Mouse (Mus musculus) hindbrain, embryonic 12.5 days (tissue): ENCODE measurements around the gene Suds3. TPM values are rescaled to one million over a fixed set of nuclear protein-coding genes. Genes with fewer than 3 reads are reported as not detected.

Experiments
- ATAC-seq: fragments of 200-750 bp; cut with Nextera tagmentation; 2 replicates; pipeline ENCODE4 v1.8.0; 2017; ENCODE audit warnings: moderate TSS enrichment; ENCODE audit not compliant: low FRiP score
- H3K27ac ChIP-seq: fragments of 300-500 bp; sonication (generic); 2 replicates; pipeline ENCODE4 v1.5.1; 2016; ENCODE audit warnings: mild to moderate bottlenecking
- H3K27me3 ChIP-seq: fragments of 300-500 bp; sonication (generic); 2 replicates; pipeline ENCODE4 v1.6.1; 2016; ENCODE audit warnings: mild to moderate bottlenecking
- H3K36me3 ChIP-seq: fragments of 300-500 bp; sonication (generic); 2 replicates; pipeline ENCODE4 v1.6.1; 2016; ENCODE audit warnings: mild to moderate bottlenecking
- H3K4me1 ChIP-seq: fragments of 300-500 bp; sonication (generic); 2 replicates; pipeline ENCODE4 v1.6.1; 2016
- H3K4me2 ChIP-seq: fragments of 300-500 bp; sonication (generic); replicated peaks from 2 replicates; pipeline ENCODE4 v1.6.1; 2016; ENCODE audit warnings: mild to moderate bottlenecking
- H3K4me3 ChIP-seq: fragments of 300-500 bp; sonication (generic); 2 replicates; pipeline ENCODE4 v1.5.1; 2016; ENCODE audit warnings: mild to moderate bottlenecking
- H3K9ac ChIP-seq: fragments of 300-500 bp; sonication (generic); 2 replicates; pipeline ENCODE4 v1.6.1; 2016; ENCODE audit warnings: mild to moderate bottlenecking, moderate library complexity
- H3K9me3 ChIP-seq: fragments of 300-500 bp; sonication (generic); replicated peaks from 2 replicates; pipeline ENCODE4 v1.6.1; 2016; ENCODE audit warnings: mild to moderate bottlenecking
- WGBS: fragments of 180-500 bp; shearing (Covaris S2); methylation state at CpG from one replicate; pipeline ENCODE4 v1.1.7; 2016; 5-methylcytosine and 5-hydroxymethylcytosine counted together
- polyA plus RNA-seq: library from polyadenylated mRNA; unstranded; fragments of >200 nt; fragmentation: Nextera tagmentation; extraction: Ambion mirVana; gene quantifications from 2 replicates; pipeline ENCODE4 v1.2.1, GENCODE M21; 2016

Gene Suds3
- polyA plus RNA-seq, 1 experiment from 2014 or later = 118 TPM

DNA sequence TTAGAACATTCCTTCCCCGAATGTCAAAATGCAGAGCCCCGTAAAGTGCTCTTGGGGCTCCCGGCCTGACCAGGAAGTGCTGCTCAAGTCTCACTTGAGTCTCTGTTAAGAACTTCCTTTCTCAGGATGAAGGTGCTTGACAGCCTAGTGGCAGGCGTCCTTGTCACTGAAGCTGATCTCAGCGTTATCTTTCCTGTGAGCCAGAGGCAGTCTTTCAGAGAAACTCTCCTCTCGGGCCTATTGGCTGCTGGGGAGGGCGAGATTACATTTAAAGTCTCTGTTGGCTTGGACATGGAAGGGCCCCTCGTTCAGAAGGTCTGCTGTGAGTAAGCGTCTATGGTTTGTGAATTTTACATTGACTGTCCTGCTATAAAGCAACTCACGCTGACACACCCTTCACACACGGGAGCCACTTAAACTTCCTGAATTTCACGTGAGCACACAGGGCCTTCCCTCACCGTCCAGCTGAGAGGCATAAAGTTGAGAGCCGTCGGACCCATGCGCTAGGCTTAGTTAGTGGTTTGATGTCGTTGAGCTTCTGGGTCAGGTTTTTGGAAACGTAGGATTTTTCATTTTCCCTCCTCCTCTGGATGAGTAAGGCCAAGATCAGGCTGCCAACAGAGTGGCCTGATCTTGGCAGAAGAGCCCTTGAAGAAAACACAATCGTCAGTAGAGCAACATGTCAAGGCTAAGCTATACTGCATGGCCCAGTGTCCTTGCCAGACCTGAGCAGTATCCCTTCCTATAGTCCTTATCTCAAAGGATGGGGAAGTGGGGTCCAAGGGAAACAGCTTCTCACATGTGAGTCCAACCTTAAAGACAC lies 18.4 kb upstream of the Suds3 start:
- no peak overlapping the region for H3K27ac ChIP-seq
- H3K9ac ChIP-seq = no peak overlapping the region
- H3K27me3 ChIP-seq = no peaks in the 10 kb centered on the region
- H3K4me3 ChIP-seq = no peak overlapping the region
- H3K4me1 ChIP-seq = peaks cover 14% of the 10 kb centered on the region
- no peaks in the 10 kb centered on the region for H3K9me3 ChIP-seq
- no peak overlapping the region for H3K4me2 ChIP-seq
- ATAC-seq = no peak
- 85% methylated on average over 19 of the region's 19 CpGs for WGBS
- H3K36me3 ChIP-seq = no peaks in the 10 kb centered on the region

DNA sequence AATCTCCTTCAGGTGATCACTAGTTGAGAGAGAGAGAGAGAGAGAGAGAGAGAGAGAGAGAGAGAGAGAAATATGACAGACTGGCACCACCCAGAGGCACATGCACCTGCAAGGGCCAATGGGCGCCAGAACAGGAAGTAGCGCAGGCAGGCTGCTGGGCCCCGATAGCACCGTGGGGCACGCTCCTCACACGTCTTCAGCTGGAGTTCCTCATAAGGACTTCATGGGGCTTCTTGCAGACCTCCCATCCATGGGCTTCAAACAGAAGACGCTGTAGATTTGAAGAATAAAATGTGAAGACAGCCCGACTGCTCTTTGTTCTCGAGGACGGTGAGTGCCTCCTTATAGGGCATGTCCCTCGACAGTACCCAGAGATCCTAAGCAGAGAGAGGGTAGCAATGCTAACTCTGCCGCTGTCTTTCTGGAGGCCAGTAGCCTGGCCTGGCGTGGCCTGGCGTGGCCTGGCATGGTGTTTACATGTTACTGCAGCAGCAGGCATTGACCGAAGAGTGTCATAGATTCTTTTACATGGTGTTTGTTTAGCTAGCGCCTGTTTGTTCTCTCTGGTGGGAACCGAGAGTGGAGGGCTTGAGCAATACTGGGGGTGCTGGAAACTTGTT lies 17.6 kb upstream of the Suds3 start:
- Histone ChIP-seq H3K27ac (no peak overlapping the region), H3K4me3 (no peak overlapping the region), H3K36me3 (no peaks in the 10 kb centered on the region), H3K9ac (no peak overlapping the region), H3K4me1 (peaks cover 14% of the 10 kb centered on the region), H3K9me3 (no peaks in the 10 kb centered on the region), H3K27me3 (no peaks in the 10 kb centered on the region), H3K4me2 (no peak overlapping the region)
- WGBS = 86% methylated on average over 17 of the region's 17 CpGs
- ATAC-seq = no peak

DNA sequence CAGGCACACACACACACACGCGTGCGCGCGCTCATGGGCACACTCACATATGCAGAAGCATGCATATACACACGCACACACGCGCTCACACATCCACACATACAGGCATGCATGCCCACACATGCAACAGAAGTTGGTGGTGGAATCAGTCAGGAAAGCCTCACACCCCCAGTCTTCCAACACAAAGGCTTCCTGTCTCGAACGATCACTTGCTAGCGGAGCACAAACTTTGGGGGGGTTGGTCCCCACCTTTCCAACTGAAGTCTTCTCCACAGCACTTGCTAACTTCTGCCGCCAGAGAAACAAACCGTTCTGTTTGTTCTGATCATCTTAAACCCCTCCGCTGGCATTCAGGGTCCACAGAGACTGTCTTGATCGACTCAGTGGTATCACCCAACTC lies 14.8 kb upstream of the Suds3 start:
- Histone ChIP-seq H3K9ac (no peak overlapping the region), H3K4me2 (no peak overlapping the region), H3K9me3 (no peaks in the 10 kb centered on the region), H3K36me3 (no peaks in the 10 kb centered on the region), H3K27ac (no peak overlapping the region), H3K27me3 (no peaks in the 10 kb centered on the region), H3K4me3 (no peak overlapping the region), H3K4me1 (peaks cover 8% of the 10 kb centered on the region)
- 92% methylated on average over 15 of the region's 15 CpGs for WGBS
- ATAC-seq = no peak

DNA sequence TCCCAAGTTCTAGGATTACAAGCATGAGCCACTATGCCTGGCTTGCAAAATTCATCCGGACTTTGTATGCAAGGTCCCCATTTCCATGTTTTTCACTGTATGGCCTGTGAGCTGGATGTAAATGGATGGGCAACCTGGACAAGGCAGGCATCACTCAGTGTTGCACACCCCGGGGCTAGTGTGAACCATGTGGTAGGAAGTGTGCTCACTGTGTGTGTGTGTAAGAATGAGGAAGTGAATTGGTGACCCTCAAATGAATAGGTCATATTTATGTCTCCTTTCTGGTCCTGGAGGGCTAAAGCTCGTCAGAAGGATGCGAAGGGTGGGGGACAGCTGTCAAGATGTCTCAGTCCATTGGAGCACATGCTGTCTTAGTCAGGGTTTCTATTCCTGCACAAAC lies 11.1 kb upstream of the Suds3 start:
- Histone ChIP-seq H3K4me2 (no peak overlapping the region), H3K4me3 (no peak overlapping the region), H3K27me3 (peaks cover 7% of the 10 kb centered on the region; the same call in 1 of the 2 replicates), H3K9ac (no peak overlapping the region), H3K27ac (no peak overlapping the region), H3K9me3 (no peaks in the 10 kb centered on the region), H3K4me1 (no peaks in the 10 kb centered on the region), H3K36me3 (no peaks in the 10 kb centered on the region)
- ATAC-seq = no peak
- WGBS = 82% methylated on average over 4 of the region's 4 CpGs

DNA sequence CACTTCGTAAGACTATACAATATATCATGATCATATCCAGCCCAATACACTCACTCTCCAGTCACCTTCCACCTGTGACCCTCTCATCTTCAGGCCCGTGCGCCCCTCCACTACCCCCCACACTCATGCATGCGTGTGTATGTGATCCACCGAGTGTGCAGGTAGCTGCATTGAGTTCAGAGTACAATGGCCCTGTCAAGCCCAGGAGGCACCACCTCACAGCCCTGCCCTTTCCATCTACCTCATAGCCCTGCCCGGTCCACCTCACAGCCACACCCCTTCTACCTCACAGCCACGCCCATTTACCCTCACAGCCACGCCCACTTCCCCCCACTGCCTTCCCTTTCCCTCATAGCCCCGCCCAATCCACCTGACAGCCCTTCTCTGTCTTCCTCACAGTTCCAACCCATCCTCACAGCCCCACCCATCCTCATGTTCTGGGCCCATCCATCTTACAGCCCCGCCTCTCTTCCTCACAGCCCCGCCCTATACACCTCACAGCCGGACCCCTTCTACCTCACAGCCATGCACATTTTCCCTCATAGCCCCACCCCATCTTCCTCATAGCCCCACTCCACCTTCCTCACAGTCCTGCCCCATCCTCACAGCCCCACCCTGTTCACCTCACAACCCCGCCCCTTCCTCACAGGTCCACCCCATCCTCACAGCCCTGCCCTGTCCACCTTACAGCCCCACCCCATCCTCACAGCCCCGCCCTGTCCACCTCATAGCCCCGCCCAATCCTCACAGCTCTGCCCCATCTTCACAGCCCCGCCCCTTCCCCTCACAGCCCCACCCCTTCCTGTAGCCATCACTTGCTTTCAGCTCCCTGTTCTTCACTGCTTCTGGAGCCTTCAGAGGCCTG lies 9.8 kb upstream of the Suds3 start:
- no peak overlapping the region for H3K27ac ChIP-seq
- 82% methylated on average over 16 of the region's 16 CpGs for WGBS
- H3K9ac ChIP-seq = no peak overlapping the region
- H3K36me3 ChIP-seq = no peaks in the 10 kb centered on the region
- H3K4me2 ChIP-seq = no peak overlapping the region
- peaks cover 18% of the 10 kb centered on the region for H3K27me3 ChIP-seq
- no peaks in the 10 kb centered on the region for H3K9me3 ChIP-seq
- no peak overlapping the region for H3K4me3 ChIP-seq
- no peak for ATAC-seq
- peaks cover 6% of the 10 kb centered on the region for H3K4me1 ChIP-seq

DNA sequence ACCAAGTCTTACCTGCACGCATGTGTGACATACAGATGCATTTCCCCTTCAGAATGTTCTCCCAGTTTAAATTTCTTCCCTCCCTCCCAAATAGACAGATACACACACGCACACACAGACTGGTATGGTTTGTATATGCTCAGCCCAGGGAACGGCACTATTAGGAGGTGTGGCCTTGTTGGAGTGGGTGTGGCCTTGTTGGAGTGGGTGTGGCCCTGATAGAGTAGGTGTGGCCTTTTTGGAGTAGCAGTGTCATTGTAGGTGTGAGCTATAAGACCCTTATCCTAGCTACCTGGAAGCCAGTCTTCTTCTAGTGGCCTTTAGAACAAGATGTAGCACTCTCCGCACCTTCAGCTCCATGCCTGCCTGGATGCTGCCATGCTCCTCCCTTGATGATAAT lies 7.9 kb upstream of the Suds3 start:
- Histone ChIP-seq H3K9ac (no peak overlapping the region), H3K4me2 (no peak overlapping the region), H3K4me1 (peaks cover 15% of the 10 kb centered on the region), H3K9me3 (no peaks in the 10 kb centered on the region), H3K36me3 (no peaks in the 10 kb centered on the region), H3K27ac (no peak overlapping the region), H3K4me3 (no peak overlapping the region), H3K27me3 (peaks cover 18% of the 10 kb centered on the region)
- no peak for ATAC-seq
- 94% methylated on average over 4 of the region's 4 CpGs for WGBS

DNA sequence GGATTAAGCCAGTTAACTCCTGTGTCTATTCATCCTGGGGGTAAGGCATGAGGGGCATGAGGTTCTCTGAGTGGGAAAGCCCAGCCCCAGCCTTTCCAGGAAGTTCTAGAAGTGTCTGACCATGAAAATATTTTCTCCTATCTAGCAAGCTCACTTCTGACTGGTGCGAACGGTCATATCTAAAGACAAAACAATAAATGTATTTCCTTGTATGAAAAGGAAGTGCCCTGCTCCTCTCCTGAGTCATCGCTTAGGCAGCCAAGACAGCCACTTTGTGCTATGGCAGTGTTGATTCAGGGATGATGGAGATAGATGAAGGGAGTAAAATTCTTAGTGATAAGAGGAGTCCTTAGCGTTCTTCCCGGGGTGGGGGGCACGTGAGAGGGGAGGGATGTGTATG lies 7.2 kb upstream of the Suds3 start:
- H3K9me3 ChIP-seq = no peaks in the 10 kb centered on the region
- no peak for ATAC-seq
- H3K9ac ChIP-seq = no peak overlapping the region
- no peak overlapping the region for H3K4me3 ChIP-seq
- WGBS = 93% methylated on average over 6 of the region's 6 CpGs
- peaks cover 18% of the 10 kb centered on the region for H3K27me3 ChIP-seq
- peaks cover 16% of the 10 kb centered on the region for H3K4me1 ChIP-seq
- no peak overlapping the region for H3K27ac ChIP-seq
- H3K36me3 ChIP-seq = no peaks in the 10 kb centered on the region
- H3K4me2 ChIP-seq = no peak overlapping the region

DNA sequence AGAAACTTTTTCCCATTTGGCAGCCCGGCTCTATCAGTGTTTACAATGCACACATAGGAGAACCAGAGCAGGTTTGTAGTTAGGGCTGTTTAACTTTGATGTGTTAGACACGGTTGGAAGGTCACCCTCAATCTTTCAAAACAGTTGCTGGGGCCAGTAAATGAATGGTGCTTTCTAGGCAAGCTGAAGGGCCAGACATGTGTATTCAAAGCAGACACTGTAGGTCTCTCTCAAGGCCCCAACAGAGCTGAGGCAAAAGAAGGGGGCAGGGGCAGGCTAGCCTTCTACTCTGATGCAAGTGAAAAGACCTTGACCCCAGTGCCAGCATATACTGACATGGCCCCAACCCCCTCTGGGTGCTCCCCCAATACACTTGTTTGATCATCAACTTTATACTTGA lies 5.7 kb upstream of the Suds3 start:
- Histone ChIP-seq H3K27me3 (peaks cover 18% of the 10 kb centered on the region), H3K27ac (no peak overlapping the region), H3K9ac (no peak overlapping the region), H3K9me3 (no peaks in the 10 kb centered on the region), H3K4me3 (no peak overlapping the region), H3K36me3 (no peaks in the 10 kb centered on the region), H3K4me2 (peak overlapping the region; percentile 93; the same call in 1 of the 2 replicates), H3K4me1 (peaks cover 16% of the 10 kb centered on the region)
- 3% methylated on average over 2 of the region's 2 CpGs for WGBS
- no peak for ATAC-seq

DNA sequence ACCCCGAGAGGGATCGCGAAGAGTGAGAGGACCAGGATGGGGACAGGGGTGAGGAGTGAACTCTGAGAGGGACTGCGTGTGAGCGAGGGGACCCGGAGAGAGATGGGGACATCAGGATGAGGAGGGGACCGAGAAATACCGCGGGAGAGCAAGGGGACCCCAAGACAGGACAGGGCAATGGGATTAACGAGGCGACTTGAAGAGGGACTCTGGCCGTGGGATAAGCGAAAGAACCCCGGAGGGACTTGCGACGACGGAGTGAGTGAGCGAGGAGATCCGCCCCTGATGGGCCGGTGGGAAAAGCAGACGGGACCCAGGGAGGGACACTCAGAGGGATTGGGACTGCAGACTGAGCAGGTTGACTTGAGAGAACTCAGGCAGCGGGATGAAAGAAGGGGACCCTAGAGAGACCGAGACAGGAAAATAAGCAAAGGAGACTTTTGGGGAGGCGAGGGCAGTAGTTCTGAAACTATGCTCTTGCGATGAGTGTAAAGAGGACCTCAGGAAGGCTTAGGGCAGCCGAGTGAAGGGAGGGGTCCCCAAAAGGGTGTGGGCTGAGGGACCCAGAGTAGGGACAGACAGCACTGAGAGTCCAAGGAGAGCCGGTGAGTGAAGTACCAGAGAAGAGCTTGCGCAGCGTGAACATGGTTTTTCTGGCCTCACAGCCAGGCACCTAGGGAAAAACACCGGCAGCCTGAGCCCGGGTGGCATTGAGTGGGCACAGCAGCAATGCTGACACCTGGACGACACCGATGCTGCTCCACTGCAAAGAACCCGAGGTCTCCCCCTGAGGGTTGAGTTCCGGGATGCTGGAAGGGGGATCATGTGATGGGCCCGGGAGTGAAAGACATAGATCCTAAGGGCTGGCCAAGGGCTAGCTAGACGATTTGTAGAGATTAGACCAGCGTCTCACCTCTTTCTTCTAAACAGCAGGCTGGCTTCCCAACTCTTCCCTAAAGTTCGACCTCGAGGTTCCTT lies 4.9 kb upstream of the Suds3 start:
- H3K9ac ChIP-seq = peak overlapping the region; percentile 73
- peak overlapping the region; percentile 70 for H3K4me3 ChIP-seq
- peaks cover 18% of the 10 kb centered on the region for H3K27me3 ChIP-seq
- peaks cover 16% of the 10 kb centered on the region for H3K4me1 ChIP-seq
- H3K27ac ChIP-seq = peak overlapping the region; percentile 12; the same call in 1 of the 2 replicates
- WGBS = under 1% methylated on average over 40 of the region's 40 CpGs
- H3K9me3 ChIP-seq = no peaks in the 10 kb centered on the region
- no peaks in the 10 kb centered on the region for H3K36me3 ChIP-seq
- no peak; the same call in 1 of the 2 replicates for ATAC-seq
- peak overlapping the region; percentile 93 for H3K4me2 ChIP-seq

DNA sequence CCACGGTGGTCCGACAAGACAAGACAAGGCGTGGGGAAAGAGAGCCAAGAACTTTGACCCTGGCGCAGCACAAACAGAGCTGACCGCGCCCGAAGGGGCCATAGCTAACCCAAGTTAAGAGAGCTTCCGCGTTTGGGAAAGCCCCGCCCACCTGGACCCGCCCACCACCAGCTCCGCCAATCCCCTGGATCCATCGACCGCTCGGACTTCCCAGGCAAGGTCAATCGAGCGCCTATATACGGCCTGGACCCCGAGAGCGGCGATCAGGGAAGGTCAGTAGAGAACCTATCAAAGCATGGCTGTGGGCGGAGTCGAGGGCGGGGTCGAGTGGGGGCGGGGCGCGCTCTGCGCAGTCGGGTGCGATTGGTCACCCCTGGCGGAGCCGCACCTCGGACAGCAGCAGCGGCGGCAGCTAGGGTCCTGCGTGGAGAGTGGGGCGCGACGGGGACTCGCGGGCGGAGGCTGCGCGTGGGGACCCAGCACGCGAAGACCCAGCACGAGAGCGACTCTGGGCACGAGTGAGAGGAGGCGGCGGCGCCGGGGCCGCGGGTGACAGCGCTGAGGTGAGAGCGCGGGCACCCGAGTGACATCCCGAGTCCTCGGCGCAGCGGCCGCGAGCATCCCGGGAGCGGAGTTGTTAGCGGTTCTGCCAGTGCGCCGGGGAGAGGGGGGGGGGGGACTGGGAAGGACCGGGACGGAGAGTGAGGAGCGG lies 4.0 kb upstream of the Suds3 start, which contains the start of gene Taok3:
Gene Taok3 (plus strand): TSS at position 353 of the 712 bp plus-strand sequence.
- H3K36me3 ChIP-seq = no peaks in the 10 kb centered on the region
- no peaks in the 10 kb centered on the region for H3K9me3 ChIP-seq
- H3K27ac ChIP-seq = peak within 1 kb of the TSS; percentile 48; the same call in 1 of the 2 replicates
- H3K4me2 ChIP-seq = peak within 1 kb of the TSS; percentile 93
- peaks cover 18% of the 10 kb centered on the region for H3K27me3 ChIP-seq
- under 1% methylated on average over 73 of the region's 74 CpGs for WGBS
- H3K9ac ChIP-seq = peak within 1 kb of the TSS; percentile 73
- ATAC-seq = peak; percentile 88
- peaks cover 17% of the 10 kb centered on the region for H3K4me1 ChIP-seq
- H3K4me3 ChIP-seq = peak within 1 kb of the TSS; percentile 70

DNA sequence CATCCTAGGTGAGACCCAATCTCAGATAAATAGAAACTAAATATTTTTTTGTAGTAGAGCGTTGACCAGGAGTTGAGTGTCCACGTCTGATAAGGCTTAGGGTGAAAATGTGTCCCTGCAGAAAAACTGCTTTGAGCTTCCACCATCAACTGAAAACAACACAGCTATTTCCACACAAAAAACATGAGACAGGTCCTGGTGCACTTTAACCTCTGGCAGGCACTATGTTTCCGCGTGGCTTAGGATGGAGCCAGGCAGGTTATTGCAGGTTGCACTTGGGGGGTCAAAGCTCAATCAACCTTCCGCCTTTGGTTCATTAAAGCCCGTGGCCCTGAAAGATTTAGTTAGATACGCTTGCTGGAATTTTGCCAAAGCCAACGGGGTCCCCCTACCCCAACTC lies 2.9 kb upstream of the Suds3 start:
- Histone ChIP-seq H3K27me3 (peaks cover 18% of the 10 kb centered on the region), H3K4me3 (no peak overlapping the region), H3K27ac (no peak overlapping the region), H3K9ac (no peak overlapping the region), H3K4me1 (peaks cover 27% of the 10 kb centered on the region), H3K4me2 (peak overlapping the region; percentile 93; the same call in 1 of the 2 replicates), H3K36me3 (no peaks in the 10 kb centered on the region), H3K9me3 (no peaks in the 10 kb centered on the region)
- ATAC-seq = no peak
- 56% methylated on average over 8 of the region's 8 CpGs for WGBS
